Mouse (Mus musculus) c-Kit-positive CD71-positive TER-119-negative erythroid progenitor cells, embryonic 14.5 days (primary cell): ENCODE data around the gene Abcb9.

Source experiments
- DNase-seq: peaks from one replicate; pipeline ENCODE4 v3.0.0-alpha.2; 2013; ENCODE audit warnings: low read depth

Gene Abcb9

DNA sequence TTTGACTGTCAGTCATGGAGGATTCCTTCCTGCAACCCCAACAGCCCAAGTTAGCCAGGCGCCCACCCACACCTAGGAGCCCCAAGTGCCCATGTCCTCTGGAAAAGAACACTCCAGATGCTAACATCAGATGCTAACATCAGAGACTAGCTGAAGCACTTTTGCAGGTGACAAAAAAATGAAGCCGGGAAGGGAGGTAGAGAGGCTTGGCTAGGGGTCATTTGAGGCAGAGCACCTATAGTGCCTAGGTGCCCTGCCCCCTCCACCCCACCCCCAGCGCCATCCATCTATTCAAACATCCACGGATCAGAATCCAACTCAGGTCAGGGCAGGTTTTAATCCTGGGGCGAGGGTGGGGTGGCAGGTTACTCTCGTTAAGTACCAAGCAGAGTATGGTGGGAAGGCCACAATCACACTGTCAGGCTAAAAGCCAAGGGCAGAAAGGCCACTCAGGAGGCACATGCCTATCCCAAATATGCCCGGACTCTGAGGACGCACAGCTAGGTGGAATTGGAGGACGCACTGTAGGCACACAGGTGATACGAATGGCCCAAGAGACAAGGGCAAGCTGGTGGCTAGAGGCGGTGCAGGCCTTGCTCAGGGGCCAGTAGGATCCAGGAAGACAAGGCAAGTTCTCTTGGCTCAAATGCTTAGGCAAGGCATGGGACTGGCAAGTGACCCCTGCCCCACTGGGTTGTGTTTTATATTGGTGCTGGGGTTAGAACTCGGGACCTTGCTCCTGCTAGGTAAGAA, 1.6 kb downstream of the Abcb9 start:
- no peak for DNase-seq

DNA sequence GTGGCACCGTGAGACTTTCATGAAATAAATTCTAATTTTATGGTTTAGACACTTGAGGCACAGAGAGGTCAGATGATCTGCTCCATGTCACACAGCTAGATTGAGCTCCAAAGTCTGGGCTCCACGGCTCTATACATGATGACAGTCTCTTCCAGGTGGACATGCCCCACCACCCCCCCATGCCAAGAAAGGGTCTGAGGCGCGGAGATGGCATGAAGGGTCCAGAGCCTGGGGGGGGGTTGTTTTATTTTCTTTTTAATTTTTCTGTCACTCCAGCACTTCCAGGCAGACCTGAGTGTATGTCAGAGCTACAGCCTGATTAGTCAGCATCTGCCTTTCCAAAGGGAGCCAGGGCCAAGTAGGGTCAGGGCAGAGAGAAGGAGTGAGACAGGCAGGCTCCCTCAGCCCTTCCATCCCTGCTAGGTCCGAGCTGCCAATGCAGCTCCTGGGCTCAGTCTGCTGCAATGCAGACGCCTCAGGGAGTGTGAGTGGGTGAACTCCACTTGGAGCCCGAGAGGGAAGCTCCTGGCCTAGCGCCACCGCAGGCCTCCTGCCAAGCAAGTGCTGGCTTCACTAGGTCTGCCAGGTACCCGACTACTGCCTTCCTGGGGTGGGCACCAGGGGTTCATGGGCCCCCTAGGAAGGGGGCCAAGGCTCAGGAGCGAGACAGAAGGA, 2.3 kb downstream of the Abcb9 start:
- DNase-seq: no peak

DNA sequence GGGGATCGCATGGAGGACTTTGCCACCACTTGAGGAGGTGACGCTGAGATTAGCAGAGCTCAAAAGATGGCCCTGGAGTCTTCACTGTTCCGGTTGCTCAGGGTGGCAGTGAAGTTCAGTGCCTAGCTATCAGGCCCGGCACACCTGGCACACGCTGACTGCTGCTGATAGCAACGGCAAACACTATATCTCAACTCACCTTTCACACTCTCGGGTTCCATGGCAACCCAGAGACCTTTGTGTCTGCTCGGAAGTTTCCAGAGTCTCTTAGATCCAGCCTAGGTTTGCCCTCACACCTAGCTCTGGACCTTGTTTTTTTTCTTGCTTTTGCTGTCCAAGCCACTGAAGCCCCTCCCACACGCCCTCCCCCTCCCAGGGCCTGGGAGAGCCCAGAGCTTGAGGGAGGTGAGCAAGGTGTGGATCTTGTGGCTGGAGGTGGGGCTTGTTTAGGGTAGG, 3.6 kb downstream of the Abcb9 start:
- peak; percentile 87 for DNase-seq

DNA sequence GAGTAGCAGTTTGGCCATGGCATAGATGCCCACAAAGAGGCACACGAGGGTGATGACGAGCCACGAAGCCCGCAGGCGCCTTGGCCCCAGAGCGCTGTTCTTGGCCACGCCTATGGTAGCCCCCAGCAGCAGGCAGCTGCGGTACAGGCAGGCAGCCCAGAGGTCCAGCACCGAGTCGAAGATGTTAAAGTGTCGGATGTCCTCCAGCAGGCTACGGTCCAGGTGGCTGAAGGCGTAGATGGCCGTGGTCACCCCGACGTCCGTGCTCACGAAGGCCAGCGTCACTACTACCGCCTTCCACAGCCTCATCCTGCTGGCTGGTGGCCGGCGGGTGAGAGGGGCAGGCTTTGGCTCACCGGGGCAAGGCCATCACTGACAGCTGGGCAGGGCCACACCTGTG, 5.7 kb downstream of the Abcb9 start:
- DNase-seq: no peak

DNA sequence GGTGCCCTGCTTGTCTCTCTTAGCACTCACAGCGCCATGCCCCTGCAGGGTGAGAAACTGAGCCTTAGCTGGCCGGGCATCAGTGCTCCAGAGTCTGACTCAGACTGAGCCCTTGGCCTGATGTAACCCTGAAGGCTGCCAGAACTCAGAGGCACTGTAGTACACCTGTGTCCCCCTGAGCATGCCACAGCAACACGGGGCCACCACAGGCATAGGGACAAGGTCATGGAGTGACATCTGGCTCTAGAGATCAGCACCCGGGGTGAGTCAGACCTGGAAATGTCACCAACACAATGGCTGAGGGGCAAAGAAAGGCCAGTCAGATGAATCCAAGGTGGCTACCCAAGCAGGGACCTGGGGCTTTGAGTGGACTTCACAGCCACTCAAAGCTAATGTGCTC, 8.7 kb downstream of the Abcb9 start:
- no peak for DNase-seq

DNA sequence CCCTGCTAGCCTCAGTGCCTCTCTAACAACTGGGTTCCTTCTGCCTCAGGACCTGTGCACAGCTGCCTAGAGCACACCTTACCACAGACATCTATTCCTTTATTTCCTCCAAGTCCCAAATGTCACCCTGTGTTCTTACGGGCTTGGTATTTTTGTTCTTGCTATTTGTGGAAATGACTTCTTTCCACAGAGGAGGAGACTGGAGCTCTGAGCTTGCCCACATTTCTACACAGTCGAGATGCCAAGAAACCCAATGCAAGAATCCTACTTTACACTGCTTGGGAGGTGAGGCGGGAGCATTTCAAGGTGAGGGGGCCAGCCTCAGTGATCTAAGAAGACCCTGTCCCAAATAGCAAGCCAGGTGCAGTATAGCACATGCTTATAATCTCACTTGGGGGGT, 10.1 kb downstream of the Abcb9 start:
- no peak for DNase-seq

DNA sequence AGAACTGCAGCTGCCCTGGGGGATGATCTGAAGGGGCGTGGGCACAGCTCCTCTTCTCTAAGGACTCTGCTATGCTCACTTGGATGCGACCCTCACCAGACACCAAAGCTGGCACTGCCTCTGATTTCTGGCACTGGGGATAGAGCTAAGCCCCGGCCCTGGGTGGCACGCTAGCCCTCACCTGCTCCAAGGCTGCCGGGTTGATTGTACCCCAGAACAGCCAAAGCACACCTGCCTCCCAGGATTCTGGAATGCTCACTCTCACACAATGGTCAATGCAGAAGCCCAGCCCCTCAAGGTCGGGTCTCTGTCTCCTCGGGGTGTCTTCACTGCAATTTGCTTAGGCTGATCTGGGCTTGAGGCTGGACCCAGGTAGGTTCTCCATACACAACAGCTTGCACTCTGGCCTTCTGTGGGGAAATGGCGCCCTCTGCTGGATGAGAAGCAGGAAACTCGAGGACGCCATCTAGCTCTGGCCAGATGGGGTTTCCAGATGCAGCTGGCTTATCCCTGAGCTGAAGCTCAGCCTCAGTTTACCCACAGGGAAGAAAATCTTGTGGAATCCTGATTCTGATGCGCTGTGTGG, 10.9 kb downstream of the Abcb9 start:
- DNase-seq: peak; percentile 86

DNA sequence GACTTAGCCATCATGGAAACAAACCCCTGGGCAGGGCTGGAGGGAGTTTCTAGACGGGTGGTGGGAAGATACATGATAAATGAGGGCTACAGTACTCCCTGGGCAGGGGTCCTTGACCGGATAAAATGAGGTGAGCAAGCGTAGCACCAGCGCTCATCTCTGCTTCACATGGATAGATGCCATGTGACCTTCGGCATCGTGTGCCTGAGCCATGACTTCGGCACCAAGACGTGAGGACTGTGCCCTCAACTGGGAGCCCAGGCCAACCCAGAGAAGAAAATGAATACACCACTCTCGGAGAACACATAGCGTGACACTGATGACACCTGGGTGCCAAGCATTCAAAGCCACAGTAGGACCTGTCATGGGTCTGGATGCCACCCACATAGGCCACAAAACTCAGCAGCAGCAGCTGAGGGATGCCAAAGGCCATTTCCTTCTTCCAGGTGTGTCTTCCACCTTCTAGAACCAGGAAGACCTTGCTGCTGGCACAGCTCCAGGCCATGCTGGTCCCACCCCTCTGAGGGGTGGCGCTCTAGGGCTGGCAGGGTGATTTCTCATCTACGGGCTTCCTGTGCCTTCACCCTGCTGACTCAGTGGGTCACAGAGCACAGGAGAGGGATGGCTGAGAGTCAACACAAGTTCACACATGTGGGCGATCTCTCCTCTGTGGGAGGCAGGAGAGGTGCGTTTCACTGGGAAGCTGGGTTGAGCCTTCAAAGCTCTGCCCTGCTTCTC, 11.6 kb downstream of the Abcb9 start:
- no peak for DNase-seq

DNA sequence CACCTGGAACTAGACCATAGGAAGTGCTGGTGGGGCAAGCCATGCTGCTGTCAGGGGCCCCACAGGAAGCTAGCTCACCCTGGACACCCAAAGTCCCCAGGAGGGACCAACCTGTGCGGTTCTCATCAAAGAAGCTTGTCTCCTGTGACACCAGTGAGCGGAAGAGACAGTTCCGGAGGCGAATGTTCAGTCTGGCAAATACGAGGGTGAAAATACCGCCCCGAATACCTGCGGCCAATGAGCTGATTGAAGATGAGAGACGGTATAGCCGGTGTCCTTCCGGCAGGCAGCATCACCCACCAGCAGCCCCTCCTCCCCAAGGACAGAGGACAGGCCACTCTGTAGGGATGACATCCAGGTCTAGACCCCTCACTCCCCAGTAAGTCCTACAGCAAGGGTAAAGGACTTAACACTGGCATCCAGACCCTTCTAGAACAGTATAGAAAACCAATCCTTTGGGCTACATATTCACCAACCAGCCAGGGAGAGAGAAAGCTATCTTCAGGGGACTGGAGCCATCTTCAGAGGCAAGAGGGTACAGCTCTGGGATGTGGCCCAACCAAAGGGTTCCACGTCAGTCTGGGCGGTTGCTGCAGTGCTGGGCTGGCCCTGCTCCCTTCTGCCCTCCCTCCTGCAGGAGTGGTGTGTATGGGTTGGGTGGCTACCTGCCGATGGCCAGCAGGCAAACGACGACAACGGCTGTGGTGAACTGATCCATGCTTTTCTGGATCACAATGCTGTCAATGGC, 12.5 kb downstream of the Abcb9 start:
- DNase-seq: no peak

DNA sequence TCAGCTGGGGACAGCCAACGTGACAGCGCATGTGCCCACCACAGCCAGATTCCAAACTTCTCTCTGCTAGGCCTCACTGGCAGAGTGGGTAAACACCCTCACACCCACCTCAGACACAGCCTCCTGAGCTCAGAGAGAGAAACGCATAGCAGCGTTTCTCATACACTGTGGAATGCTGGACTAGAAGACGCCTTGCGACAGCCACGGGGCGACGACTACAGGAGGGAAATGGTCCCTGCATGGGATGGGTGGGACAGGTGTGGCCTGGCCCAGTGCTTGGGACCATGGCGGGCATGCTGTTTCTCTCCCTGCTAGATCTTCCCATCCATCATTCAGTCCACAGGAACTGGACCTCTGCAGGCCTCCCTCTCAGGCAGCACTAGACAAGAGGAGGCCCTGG, 13.2 kb downstream of the Abcb9 start:
- no peak for DNase-seq

DNA sequence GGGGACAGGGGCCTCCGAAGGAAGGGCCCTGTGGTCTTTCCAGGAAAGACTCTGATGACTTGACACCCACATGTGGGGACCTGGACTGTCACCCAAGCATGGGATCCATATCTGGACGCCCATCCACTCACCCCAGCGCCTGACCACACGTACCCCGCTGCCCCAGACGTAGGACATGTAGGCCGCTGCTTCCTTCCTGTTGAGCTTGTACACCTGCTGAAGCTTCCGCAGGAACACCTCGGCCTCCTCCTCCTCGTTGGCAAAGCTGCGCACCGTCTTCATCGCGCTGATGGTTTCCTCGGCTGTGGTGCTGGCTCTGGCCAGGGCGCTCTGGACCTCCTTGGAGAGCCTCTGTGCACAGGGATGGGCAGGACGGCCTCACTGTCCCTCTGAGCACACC, 15.7 kb downstream of the Abcb9 start:
- DNase-seq: no peak

DNA sequence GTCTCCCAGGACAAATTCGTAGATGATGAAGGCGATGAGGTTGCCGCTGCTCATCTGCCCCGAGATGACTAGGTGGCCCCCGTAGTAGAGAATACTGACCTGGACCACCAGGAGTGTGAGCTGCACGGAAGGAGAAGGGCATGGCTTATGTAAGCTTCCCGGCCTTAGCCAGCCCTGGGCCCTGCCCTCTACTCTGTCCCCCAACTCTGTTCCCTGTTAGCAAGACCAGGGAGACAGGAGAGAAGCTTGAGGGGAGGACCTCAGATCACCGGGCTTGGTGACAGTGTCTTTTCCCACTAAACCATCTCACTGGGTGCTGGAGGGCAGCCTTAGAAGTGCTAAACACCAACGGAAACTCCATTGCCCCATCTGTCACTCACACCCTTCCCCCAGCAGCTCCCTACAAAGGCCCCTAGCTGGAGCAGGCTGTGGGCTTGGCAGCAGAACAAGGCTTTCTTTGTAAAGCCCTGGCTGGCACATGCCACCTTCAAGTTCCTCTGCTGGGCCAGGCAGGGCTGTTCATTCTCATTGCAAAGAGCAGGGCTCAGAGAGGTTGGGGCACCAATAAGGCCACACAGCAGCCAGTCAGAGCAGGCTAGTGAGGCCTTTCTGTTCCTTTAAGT, 16.7 kb downstream of the Abcb9 start:
- DNase-seq: no peak

DNA sequence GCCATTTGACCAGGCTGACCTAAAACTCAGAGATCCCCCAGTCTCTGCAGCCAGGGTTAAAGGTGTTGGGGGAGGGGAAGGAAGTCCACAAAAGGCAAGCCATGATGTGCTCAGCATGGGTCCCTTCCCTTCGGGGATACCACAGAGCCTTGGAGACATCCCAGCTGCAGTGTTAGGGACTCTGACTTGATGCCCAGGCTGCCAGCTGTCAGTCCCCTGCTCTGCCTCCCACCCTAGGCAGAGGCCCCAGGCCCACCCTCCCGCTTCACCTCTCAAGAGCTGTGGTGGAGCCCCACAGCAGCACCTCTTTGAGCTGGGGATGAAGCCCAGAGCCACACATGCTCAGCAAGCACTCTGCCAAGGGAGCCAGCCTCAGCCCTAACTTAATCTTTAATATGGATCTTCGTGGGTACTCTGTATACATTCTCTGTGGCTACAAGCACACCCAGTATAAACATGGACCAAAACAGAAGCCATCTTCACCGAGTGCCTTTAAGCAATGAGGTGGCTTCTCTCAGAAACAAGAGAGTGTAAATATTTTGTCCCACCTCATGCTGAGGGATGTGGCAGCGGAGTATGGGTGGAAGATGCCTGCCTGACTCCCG, 17.6 kb downstream of the Abcb9 start:
- DNase-seq: no peak

DNA sequence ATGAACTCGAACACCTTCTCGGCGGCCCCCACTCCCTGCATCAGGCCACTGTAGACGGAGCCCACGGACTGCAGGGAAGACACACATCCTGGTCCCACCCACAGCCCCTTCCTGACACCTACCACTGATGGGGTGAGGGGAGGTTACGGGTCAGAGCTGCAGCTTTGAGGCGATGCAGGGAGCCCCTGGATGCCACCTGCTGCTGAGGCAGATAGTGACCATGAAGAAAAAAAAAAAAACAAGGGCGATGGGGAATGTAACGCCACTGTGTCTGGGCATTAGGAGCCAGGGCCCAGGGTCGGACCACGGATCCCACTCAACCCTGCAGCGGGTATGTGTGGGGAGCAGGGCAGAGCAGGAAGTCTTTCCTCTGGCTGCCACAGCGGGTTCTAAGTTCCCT, 18.4 kb downstream of the Abcb9 start:
- no peak for DNase-seq

DNA sequence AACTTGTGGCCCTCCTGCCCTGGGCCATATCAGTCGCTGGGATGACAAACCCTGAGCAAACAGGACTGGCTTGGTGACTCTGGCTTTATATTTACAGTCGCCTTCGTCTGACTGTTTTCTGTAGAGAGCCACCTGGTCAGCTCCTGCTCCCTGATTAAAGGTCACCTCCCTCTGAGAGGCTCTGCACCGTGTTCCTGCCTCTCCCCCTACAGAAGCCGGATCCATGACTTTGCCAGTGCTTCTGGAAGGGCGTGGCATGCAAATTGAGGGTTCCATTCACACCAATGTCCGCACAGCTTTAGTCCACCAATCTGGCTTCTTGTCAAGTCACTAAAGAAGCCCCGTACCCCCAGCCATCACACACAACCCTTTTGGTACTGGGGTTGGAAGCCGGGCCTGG, 19.0 kb downstream of the Abcb9 start:
- DNase-seq: no peak

DNA sequence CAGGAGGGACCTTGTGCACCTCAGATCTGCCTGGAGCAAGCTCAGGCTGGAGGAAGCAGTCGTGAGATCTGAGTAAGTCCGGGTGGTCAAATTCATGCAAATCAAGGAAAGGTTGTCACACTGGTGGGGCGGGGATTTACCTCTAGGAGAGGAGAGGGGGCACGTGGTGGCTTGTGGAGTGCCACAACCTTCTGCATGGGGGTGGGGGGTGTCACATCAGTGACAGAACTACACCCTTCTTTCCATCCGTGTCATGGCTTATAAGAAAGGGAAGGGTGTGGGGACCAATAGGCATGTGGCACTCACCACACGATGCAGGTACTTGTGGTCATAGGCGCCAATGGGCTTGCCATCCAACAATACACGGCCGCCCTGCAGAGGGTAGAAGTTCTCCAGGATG, 19.9 kb downstream of the Abcb9 start:
- no peak for DNase-seq

DNA sequence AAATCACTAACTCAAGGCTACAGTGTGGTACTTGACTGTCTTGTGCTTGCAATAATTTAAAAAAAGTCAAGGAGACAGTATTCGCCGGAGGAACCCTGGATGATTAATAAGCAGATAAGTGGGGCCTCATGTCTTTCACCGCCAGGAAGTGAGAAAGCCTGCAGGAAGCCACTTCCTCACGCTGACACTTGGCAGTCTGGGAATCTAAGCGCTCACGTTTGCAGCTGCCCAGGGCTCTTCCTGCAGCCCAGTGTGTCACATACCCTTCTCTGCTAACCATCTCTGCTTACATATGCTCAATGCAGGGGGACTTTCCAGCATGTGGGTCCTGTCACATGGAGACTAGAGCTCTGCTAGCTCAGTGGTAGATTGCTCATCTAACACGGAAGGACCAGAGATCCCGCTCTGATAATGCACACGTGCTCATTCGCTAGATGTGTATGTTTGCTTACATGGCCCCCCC, 20.7 kb downstream of the Abcb9 start:
- DNase-seq: no peak

DNA sequence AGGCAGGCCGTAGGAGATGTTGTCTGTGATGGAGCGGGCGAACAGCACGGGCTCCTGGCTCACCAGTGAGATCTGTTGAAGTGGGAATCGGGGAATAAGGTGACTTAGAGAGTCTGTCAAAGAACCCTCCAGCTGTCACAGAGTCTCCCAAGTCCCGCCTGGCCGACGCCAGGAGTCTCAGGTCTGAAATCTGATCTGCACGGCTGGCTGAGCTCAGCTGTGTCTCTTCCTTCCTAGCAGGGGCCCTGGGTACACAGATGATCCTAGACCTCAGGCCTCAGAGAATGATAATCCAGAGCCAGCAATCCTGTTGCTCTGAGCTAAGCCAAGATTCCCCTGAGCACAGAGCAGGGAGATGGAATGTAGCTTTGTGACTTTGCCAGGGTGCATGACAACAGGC, 21.9 kb downstream of the Abcb9 start:
- no peak for DNase-seq

DNA sequence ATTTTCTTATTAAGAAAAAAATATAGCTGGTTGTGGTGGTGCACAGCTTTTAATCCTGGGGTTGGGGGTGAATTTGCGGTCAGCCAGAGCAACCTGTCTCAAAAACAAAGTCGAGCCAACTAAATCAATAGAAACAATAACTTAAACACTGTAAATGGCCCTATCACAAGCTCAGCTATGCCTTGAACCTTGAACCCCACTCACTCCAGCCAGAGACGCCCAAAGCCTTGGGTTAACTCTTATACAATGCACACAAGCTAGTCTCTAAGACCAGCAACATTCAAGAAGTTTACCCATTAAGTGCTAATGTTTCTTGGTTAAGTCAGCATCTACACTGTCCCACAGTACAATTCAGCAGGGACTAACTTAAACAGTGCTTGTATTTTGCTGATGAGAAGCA, 25.9 kb downstream of the Abcb9 start:
- no peak for DNase-seq

DNA sequence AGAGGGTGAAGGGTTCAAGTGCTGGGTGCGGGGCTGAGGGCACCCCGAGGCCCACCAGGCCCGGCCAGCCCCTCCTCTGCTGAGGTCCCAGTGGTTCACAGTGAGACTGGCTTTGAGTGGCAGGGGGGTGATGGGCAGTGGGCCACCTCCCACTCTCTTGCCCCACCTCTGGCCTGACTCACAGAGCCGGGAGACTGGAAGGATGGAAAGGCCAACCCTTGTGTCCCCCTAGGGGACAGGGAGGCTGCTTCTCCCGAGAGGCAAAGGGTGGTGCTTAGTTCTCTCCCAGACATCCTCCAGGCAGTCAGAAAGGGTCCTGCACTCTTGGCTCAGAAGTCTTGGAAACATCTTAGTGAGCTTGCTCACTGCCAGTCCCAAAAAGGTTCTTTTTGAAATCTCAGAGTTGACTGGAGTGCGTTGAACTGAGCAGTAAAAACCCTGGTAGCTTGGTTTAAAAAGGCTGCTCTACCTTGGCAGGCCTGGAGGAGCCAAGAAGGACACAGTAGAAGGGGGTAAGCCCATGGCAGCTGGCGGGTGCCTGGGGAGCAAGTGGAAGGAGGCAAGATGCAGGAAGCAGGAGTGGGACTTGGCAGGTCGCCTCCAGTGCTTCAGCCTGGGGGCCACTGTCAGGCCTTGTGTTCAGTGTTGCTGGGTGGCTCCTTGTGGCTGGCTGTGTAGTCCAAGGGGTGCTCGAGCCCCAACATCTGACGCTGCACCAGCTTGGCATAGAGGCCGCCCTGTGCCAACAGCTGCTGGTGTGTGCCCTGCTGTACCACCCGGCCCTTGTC, 33.4 kb downstream of the Abcb9 start:
- DNase-seq: no peak
